17 mouse cellular contexts compared by ENCODE assay signal in the genomic region with DNA sequence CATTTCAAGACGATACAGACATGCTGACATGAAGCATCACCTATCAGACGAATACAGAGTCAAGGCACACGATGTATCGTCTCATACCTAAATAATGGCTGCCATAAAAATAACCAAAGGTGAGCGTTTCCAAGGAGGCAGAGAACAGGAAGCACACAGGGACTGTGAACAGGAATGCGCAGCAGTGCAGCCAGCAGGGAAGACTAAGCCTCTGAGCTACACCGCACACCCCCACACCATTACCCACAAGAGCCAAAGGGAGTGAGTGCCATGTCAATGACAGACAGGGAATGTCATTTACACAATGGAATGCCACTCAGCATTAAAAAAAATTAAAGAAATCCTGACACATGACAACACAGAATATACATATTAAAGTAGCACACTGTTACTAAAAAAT. TPM values are rescaled to one million over a fixed set of nuclear protein-coding genes. Genes with fewer than 3 reads are reported as not detected.
DNase-seq lines count a peak whose midpoint lies in the region; ATAC-seq and TF ChIP-seq lines count a peak whose summit lies in the region.
"Had no signal": no experiment of that assay in that cellular context is flagged by ENCODE, and none has a peak within 500 bp of the region (broad histone marks: within the 10 kb centered on the region; RNA-seq: fewer than 3 reads in every experiment).

No protein-coding gene starts in this region.

- H3K4me3 ChIP-seq in lung, postnatal 0 days (ENCODE audit: low read depth, low read length) = no peak overlapping the region
- H3K4me3 ChIP-seq: embryonic facial prominence, embryonic 12.5 days; forebrain, embryonic 15.5 days; heart, embryonic 13.5 days; hindbrain, embryonic 15.5 days had no signal

- no peak for ATAC-seq in lung, postnatal 0 days
- ATAC-seq: forebrain, embryonic 15.5 days; intestine, embryonic 16.5 days had no signal

- no peak overlapping the region for H3K27ac ChIP-seq in lung, postnatal 0 days (ENCODE audit: low read length)
- H3K27ac ChIP-seq: embryonic facial prominence, embryonic 12.5 days; forebrain, embryonic 15.5 days; heart, embryonic 13.5 days; hindbrain, embryonic 15.5 days had no signal

- no peak overlapping the region for H3K9ac ChIP-seq in lung, postnatal 0 days (replicated peaks; ENCODE audit: low read depth)
- H3K9ac ChIP-seq: embryonic facial prominence, embryonic 12.5 days; forebrain, embryonic 15.5 days; heart, embryonic 13.5 days; hindbrain, embryonic 15.5 days had no signal

- TF ChIP-seq CTCF in lung, postnatal 0 days (IDR thresholded peaks at IDR 0.05) = no peak

- H3K4me1 ChIP-seq in lung, postnatal 0 days (ENCODE audit: insufficient read depth, low read depth, low read length) = no peaks in the 10 kb centered on the region
- H3K4me1 ChIP-seq: embryonic facial prominence, embryonic 12.5 days; forebrain, embryonic 15.5 days; heart, embryonic 13.5 days; hindbrain, embryonic 15.5 days had no signal

- no peaks in the 10 kb centered on the region for H3K9me3 ChIP-seq in lung, postnatal 0 days (ENCODE audit: low read length)
- H3K9me3 ChIP-seq: embryonic facial prominence, embryonic 12.5 days; forebrain, embryonic 15.5 days; heart, embryonic 13.5 days; hindbrain, embryonic 15.5 days had no signal

- no peak overlapping the region for H3K4me2 ChIP-seq in lung, postnatal 0 days (replicated peaks; ENCODE audit: low read depth, low read length)
- H3K4me2 ChIP-seq: embryonic facial prominence, embryonic 12.5 days; forebrain, embryonic 15.5 days; heart, embryonic 13.5 days; hindbrain, embryonic 15.5 days had no signal

- H3K36me3 ChIP-seq in lung, postnatal 0 days (ENCODE audit: insufficient read depth, low read length) = peaks cover 29% of the 10 kb centered on the region

- peak; percentile 54 for DNase-seq in cerebellum, adult 11-12 months
- no peak for DNase-seq in cerebellum, postnatal 4 days (ENCODE audit: low spot score in 2 of 2)
- DNase-seq in ES-CJ7 (ENCODE audit: low read depth, low spot score) = peak; percentile 8
- peak; percentile 41 for DNase-seq in cerebellum, adult 9-10 months
- DNase-seq in cerebellum, postnatal 36 days = peak; percentile 24 to 33
- no peak for DNase-seq in gastrocnemius, adult 18-20 months (ENCODE audit: low spot score)
- DNase-seq in lung, postnatal 0 days (ENCODE audit: low spot score) = no peak
- DNase-seq: adrenal gland, postnatal 10 days; gastrocnemius, postnatal 10 days; heart, postnatal 36 days; kidney, adult 8-10 months had no signal

- H3K27me3 ChIP-seq in lung, postnatal 0 days (replicated peaks; ENCODE audit: insufficient read depth, low read length) = no peaks in the 10 kb centered on the region
- H3K27me3 ChIP-seq: CH12.LX; embryonic facial prominence, embryonic 12.5 days; forebrain, embryonic 15.5 days; heart, embryonic 13.5 days; hindbrain, embryonic 15.5 days had no signal

- 88% methylated on average over 7 of the region's 7 CpGs for WGBS in lung, postnatal 0 days

- TF ChIP-seq EP300 in lung, postnatal 0 days (IDR thresholded peaks at IDR 0.05) = no peak

RNA-seq across cellular contexts. Expression of a gene that starts 19.7 kb away (rescaled TPM):
- 10 to 100 TPM; 11.5 to 12.2 TPM for total RNA-seq in gastrocnemius, adult 18-20 months (2021)
- 14.9 and 15.7 TPM in 2 replicates for polyA plus RNA-seq in lung, postnatal 0 days (2015; fragmentation: Nextera tagmentation; extraction: Ambion mirVana)

Comparison
In these comparisons a context has a peak if more than half of its experiments do, and no peak if none do; other contexts are left out.
1. DNase-seq: peak in cerebellum, adult 11-12 months (single experiment), ES-CJ7 (single experiment), cerebellum, adult 9-10 months (single experiment) and cerebellum, postnatal 36 days (2 of 2); none in cerebellum, postnatal 4 days (0 of 2), gastrocnemius, adult 18-20 months (single experiment) and lung, postnatal 0 days (single experiment).